Mouse (Mus musculus) G1E-ER4 (cell line): Measurements from ENCODE around the gene Gm6356. TPM values are rescaled to one million over a fixed set of nuclear protein-coding genes. Genes with fewer than 3 reads are reported as not detected.
"Not testable (repeated sequence)": the region's sequence is repeated elsewhere in the genome, so short reads cannot be mapped to it uniquely, and the experiment has no call there.

ENCODE experiments used
- GATA1 ChIP-seq: IDR thresholded peaks from one replicate; pipeline ENCODE4 v1.8.0; 2012; ENCODE audit warnings: low read length, inconsistent platforms
- polyA plus RNA-seq: library from polyadenylated mRNA; stranded (reverse); fragments of >175 nt; gene quantifications from 2 replicates; pipeline ENCODE4 v1.2.3, GENCODE M21; 2012

Gm6356 gene
- polyA plus RNA-seq: not detected in 2 replicates

- not testable (repeated sequence) for TF ChIP-seq GATA1
These were observed at the start of gene Gm6356 for GRCm38 (mm10) chr14:6973718-6974117. Gene Gm6356, minus strand, starts transcription at chr14:6973818.

Other genes starting within 250 kb of the Gm6356 start
- gene Gm3636, start 231.5 kb downstream of the Gm6356 start, polyA plus RNA-seq: not detected in 2 replicates
- not detected in 2 replicates for gene Gm8362, start 199.4 kb downstream of the Gm6356 start, polyA plus RNA-seq
- not detected in 2 replicates for gene Gm3642, start 133.5 kb downstream of the Gm6356 start, polyA plus RNA-seq
- not detected in 2 replicates for gene Gm3667, start 83.9 kb downstream of the Gm6356 start, polyA plus RNA-seq
- gene Gm10406, start 53.6 kb upstream of the Gm6356 start, polyA plus RNA-seq: not detected in 2 replicates
- gene Gm3685, start 71.2 kb upstream of the Gm6356 start, polyA plus RNA-seq: not detected in 2 replicates
- not detected in 2 replicates for gene Gm3696, start 126.8 kb upstream of the Gm6356 start, polyA plus RNA-seq
- not detected in 2 replicates for gene Gm6676, start 151.6 kb upstream of the Gm6356 start, polyA plus RNA-seq
- not detected in 2 replicates for gene Gm3512, start 200.7 kb upstream of the Gm6356 start, polyA plus RNA-seq
- gene Gm16434, start 220.7 kb upstream of the Gm6356 start, polyA plus RNA-seq: not detected in 2 replicates